Mouse (Mus musculus) ES-Bruce4 (cell line): ENCODE measurements around the gene Pcif1. TPM values are rescaled to one million over a fixed set of nuclear protein-coding genes. Genes with fewer than 3 reads are reported as not detected.
"Not testable (repeated sequence)": the region's sequence is repeated elsewhere in the genome, so short reads cannot be mapped to it uniquely, and the experiment has no call there.

Source experiments
- H3K27ac ChIP-seq: 2 replicates; pipeline ENCODE4 v1.5.1; 2012; ENCODE audit warnings: low read length, inconsistent platforms; ENCODE audit not compliant: insufficient read depth
- H3K27me3 ChIP-seq: 2 replicates; pipeline ENCODE4 v1.6.1; 2012; ENCODE audit warnings: mild to moderate bottlenecking, low read length, inconsistent platforms; ENCODE audit not compliant: control insufficient read depth, poor library complexity, insufficient read depth, severe bottlenecking
- H3K36me3 ChIP-seq: 2 replicates; pipeline ENCODE4 v1.6.1; 2012; ENCODE audit warnings: inconsistent platforms, mild to moderate bottlenecking, low read length, moderate library complexity; ENCODE audit not compliant: control insufficient read depth, poor library complexity, insufficient read depth, severe bottlenecking
- H3K4me1 ChIP-seq: one replicate; pipeline ENCODE4 v1.8.1; 2011; ENCODE audit warnings: low read length; ENCODE audit not compliant: control insufficient read depth, insufficient read depth
- H3K4me3 ChIP-seq: 2 replicates; pipeline ENCODE4 v1.5.1; 2011; ENCODE audit warnings: low read depth, mild to moderate bottlenecking, low read length
- H3K9ac ChIP-seq: 2 replicates; pipeline ENCODE4 v1.6.1; 2012; ENCODE audit warnings: low read depth, mild to moderate bottlenecking, inconsistent platforms; ENCODE audit not compliant: poor library complexity, severe bottlenecking
- H3K9me3 ChIP-seq: replicated peaks from 2 replicates; pipeline ENCODE4 v1.6.1; 2012; ENCODE audit warnings: mild to moderate bottlenecking, low read length, inconsistent platforms; ENCODE audit not compliant: control insufficient read depth, poor library complexity, insufficient read depth, severe bottlenecking
- CTCF ChIP-seq: IDR thresholded peaks from one replicate; pipeline ENCODE4 v1.8.1; 2011; ENCODE audit warnings: low read depth, low read length
- EP300 ChIP-seq: IDR thresholded peaks from 2 replicates; pipeline ENCODE4 v1.6.1; 2011; ENCODE audit warnings: low read depth, low read length; ENCODE audit not compliant: insufficient read depth
- POLR2A ChIP-seq: IDR thresholded peaks from one replicate; pipeline ENCODE4 v1.8.1; 2011; ENCODE audit warnings: low read length; ENCODE audit not compliant: insufficient read depth
- polyA plus RNA-seq: library from polyadenylated mRNA; stranded (reverse); fragments of >200 nt; gene quantifications from 2 replicates; pipeline ENCODE4 v1.2.4, GENCODE M21; 2011; ENCODE audit warnings: low read depth; ENCODE audit not compliant: missing spikeins, insufficient read depth, insufficient read length

Pcif1 gene
- polyA plus RNA-seq, 1 experiment, result 30.2 TPM

GRCm38 (mm10) chr2:164857842-164858553, 21.1 kb upstream of the Pcif1 start:
- Histone ChIP-seq H3K4me1 (no peaks in the 10 kb centered on the region), H3K9me3 (no peaks in the 10 kb centered on the region), H3K27me3 (no peaks in the 10 kb centered on the region), H3K9ac (peak overlapping the region; percentile 69), H3K36me3 (peaks cover 10% of the 10 kb centered on the region), H3K27ac (peak overlapping the region; percentile 81), H3K4me3 (peak overlapping the region; percentile 69)
- no peak for TF ChIP-seq CTCF
- TF ChIP-seq EP300, result peak; percentile 6; the same call in 1 of the 2 replicates

GRCm38 (mm10) chr2:164859155-164859554, 19.9 kb upstream of the Pcif1 start:
- H3K27me3 ChIP-seq, result no peaks in the 10 kb centered on the region
- H3K36me3 ChIP-seq, result peaks cover 2% of the 10 kb centered on the region
- peak overlapping the region; percentile 81 for H3K27ac ChIP-seq
- no peaks in the 10 kb centered on the region for H3K9me3 ChIP-seq
- no peak overlapping the region for H3K9ac ChIP-seq
- no peak overlapping the region for H3K4me3 ChIP-seq
- H3K4me1 ChIP-seq, result no peaks in the 10 kb centered on the region
- TF ChIP-seq CTCF (no peak), EP300 (0 out of 2 replicates have a peak, but pooled peaks have one; percentile 18)

- Histone ChIP-seq H3K9ac (no peak overlapping the region), H3K27ac (peak overlapping the region; percentile 81), H3K4me1 (no peaks in the 10 kb centered on the region), H3K9me3 (no peaks in the 10 kb centered on the region), H3K36me3 (no peaks in the 10 kb centered on the region), H3K4me3 (no peak overlapping the region), H3K27me3 (no peaks in the 10 kb centered on the region)
- TF ChIP-seq EP300, result no peak
- TF ChIP-seq POLR2A, result no peak
- TF ChIP-seq CTCF, result no peak
These were observed 19.3 kb upstream of the Pcif1 start for GRCm38 (mm10) chr2:164859640-164860432.

- no peak overlapping the region for H3K4me3 ChIP-seq
- no peaks in the 10 kb centered on the region for H3K9me3 ChIP-seq
- no peaks in the 10 kb centered on the region for H3K36me3 ChIP-seq
- no peak overlapping the region for H3K27ac ChIP-seq
- H3K27me3 ChIP-seq, result no peaks in the 10 kb centered on the region
- H3K4me1 ChIP-seq, result no peaks in the 10 kb centered on the region
- H3K9ac ChIP-seq, result no peak overlapping the region
- TF ChIP-seq POLR2A (no peak), CTCF (no peak), EP300 (no peak)
These were observed 18.0 kb upstream of the Pcif1 start for GRCm38 (mm10) chr2:164861094-164861493.

- H3K4me3 ChIP-seq, result no peak overlapping the region
- H3K4me1 ChIP-seq, result no peaks in the 10 kb centered on the region
- TF ChIP-seq POLR2A (no peak), EP300 (peak; percentile 23; the same call in 1 of the 2 replicates), CTCF (no peak)
- H3K9ac ChIP-seq, result peak overlapping the region; percentile 9; the same call in 1 of the 2 replicates
- peak overlapping the region; percentile 60 for H3K27ac ChIP-seq
- no peaks in the 10 kb centered on the region for H3K36me3 ChIP-seq
- no peaks in the 10 kb centered on the region for H3K27me3 ChIP-seq
- no peaks in the 10 kb centered on the region for H3K9me3 ChIP-seq
These were observed 16.8 kb upstream of the Pcif1 start for GRCm38 (mm10) chr2:164862179-164862861.

- H3K9me3 ChIP-seq, H3K9ac ChIP-seq: not testable (repeated sequence)
These were observed 15.7 kb upstream of the Pcif1 start for GRCm38 (mm10) chr2:164863411-164863810.

More at GRCm38 (mm10) chr2:164863411-164863810, 15.7 kb upstream of the Pcif1 start:
- H3K27me3 ChIP-seq, H3K27ac ChIP-seq, H3K4me3 ChIP-seq, H3K36me3 ChIP-seq, H3K4me1 ChIP-seq: not testable (repeated sequence)
